Mouse (Mus musculus) inflammation-experienced regulatory T-cells, adult 6 months (primary cell): ENCODE results near the gene Aebp1. TPM values are rescaled to one million over a fixed set of nuclear protein-coding genes. Genes with fewer than 3 reads are reported as not detected.

Source experiments
- polyA plus RNA-seq, 3 experiments: library from polyadenylated mRNA; unstranded; fragments of 100-300 nt; shearing (Covaris generic); gene quantifications; one replicate each; pipeline ENCODE4 v1.2.1; 2017

The Aebp1 gene
- polyA plus RNA-seq, 3 experiments from 2014 or later: 0.13 to 0.90 TPM; not detected in 1

Other genes starting within 250 kb of the Aebp1 start
- 10 to 100 TPM; 32.6 to 72.2 (median 48.1) TPM for gene Mrps24, start 146.3 kb upstream of the Aebp1 start, polyA plus RNA-seq
- 1 to 10 TPM; 4.8 to 7.2 (median 6.3) TPM for gene Urgcp, start 99.6 kb upstream of the Aebp1 start, polyA plus RNA-seq
- gene Dbnl, start 73.5 kb upstream of the Aebp1 start, polyA plus RNA-seq: 100 to 1,000 TPM; 127 to 153 (median 139) TPM
- gene Pgam2, start 58.2 kb upstream of the Aebp1 start, polyA plus RNA-seq: 1 to 10 TPM; 1.6 to 2.3 (median 2.3) TPM
- gene Polm, start 23.9 kb upstream of the Aebp1 start, polyA plus RNA-seq: 10 to 100 TPM; 15.9 to 27.5 (median 21.3) TPM
- 10 to 100 TPM; 22.6 to 33.0 (median 30.2) TPM for gene Pold2, start 16.3 kb downstream of the Aebp1 start, polyA plus RNA-seq
- gene Myl7, start 36.8 kb downstream of the Aebp1 start, polyA plus RNA-seq: not detected
- not detected for gene Gck, start 88.1 kb downstream of the Aebp1 start, polyA plus RNA-seq
- 10 to 100 TPM; 26.3 to 31.4 (median 27.1) TPM for gene Ykt6, start 93.7 kb downstream of the Aebp1 start, polyA plus RNA-seq
- 10 to 100 TPM in 2 of 3 experiments, 1 to 10 TPM in 1; 5.3 to 16.7 (median 11.0) TPM for gene Camk2b, start 204.4 kb downstream of the Aebp1 start, polyA plus RNA-seq